Mouse (Mus musculus) heart, embryonic 13.5 days (tissue): ENCODE data around the gene Haspin. TPM values are rescaled to one million over a fixed set of nuclear protein-coding genes. Genes with fewer than 3 reads are reported as not detected.

Source experiments
- ATAC-seq: fragments of 200-750 bp; cut with Nextera tagmentation; 2 replicates; pipeline ENCODE4 v1.8.0; 2017; ENCODE audit warnings: moderate TSS enrichment; ENCODE audit not compliant: insufficient number of reproducible peaks, low FRiP score, low TSS enrichment; ENCODE audit errors: extremely low read depth
- H3K27ac ChIP-seq: fragments of 300-500 bp; sonication (generic); replicated peaks from 2 replicates; pipeline ENCODE4 v1.5.1; 2015; ENCODE audit warnings: moderate library complexity, mild to moderate bottlenecking, inconsistent platforms
- H3K27me3 ChIP-seq: fragments of 300-500 bp; sonication (generic); replicated peaks from 2 replicates; pipeline ENCODE4 v1.6.1; 2015; ENCODE audit warnings: mild to moderate bottlenecking, inconsistent platforms
- H3K36me3 ChIP-seq: fragments of 300-500 bp; sonication (generic); 2 replicates; pipeline ENCODE4 v1.6.1; 2015; ENCODE audit warnings: mild to moderate bottlenecking, inconsistent platforms
- H3K4me1 ChIP-seq: fragments of 300-500 bp; sonication (generic); 2 replicates; pipeline ENCODE4 v1.6.1; 2015; ENCODE audit warnings: inconsistent platforms
- H3K4me2 ChIP-seq: fragments of 300-500 bp; sonication (generic); 2 replicates; pipeline ENCODE4 v1.6.1; 2015; ENCODE audit warnings: inconsistent platforms, mild to moderate bottlenecking, moderate library complexity
- H3K4me3 ChIP-seq: fragments of 300-500 bp; sonication (generic); 2 replicates; pipeline ENCODE4 v1.5.1; 2015; ENCODE audit warnings: moderate library complexity, mild to moderate bottlenecking, inconsistent platforms
- H3K9ac ChIP-seq: fragments of 300-500 bp; sonication (generic); 2 replicates; pipeline ENCODE4 v1.6.1; 2015; ENCODE audit warnings: inconsistent platforms, mild to moderate bottlenecking, moderate library complexity
- H3K9me3 ChIP-seq: fragments of 300-500 bp; sonication (generic); 2 replicates; pipeline ENCODE4 v1.6.1; 2016; ENCODE audit warnings: inconsistent platforms
- WGBS: fragments of 180-500 bp; shearing (Covaris S2); methylation state at CpG from one replicate; pipeline ENCODE4 v1.1.7; 2015; ENCODE audit warnings: mixed read lengths; 5-methylcytosine and 5-hydroxymethylcytosine counted together
- polyA plus RNA-seq: library from polyadenylated mRNA; unstranded; fragments of >200 nt; fragmentation: Nextera tagmentation; extraction: Ambion mirVana; gene quantifications from 2 replicates; pipeline ENCODE4 v1.2.1, GENCODE M21; 2015

Haspin gene
- polyA plus RNA-seq, 1 experiment from 2014 or later: 11.9 TPM

GRCm38 (mm10) chr11:73168576-73168975 lies 30.5 kb upstream of the Haspin start:
- Histone ChIP-seq H3K9me3 (no peaks in the 10 kb centered on the region), H3K27ac (no peak overlapping the region), H3K36me3 (peaks cover 22% of the 10 kb centered on the region), H3K9ac (no peak overlapping the region), H3K27me3 (no peaks in the 10 kb centered on the region), H3K4me3 (no peak overlapping the region), H3K4me1 (peaks cover 22% of the 10 kb centered on the region), H3K4me2 (no peak overlapping the region)
- WGBS: 68% methylated on average over 6 of the region's 6 CpGs
- ATAC-seq: no peak

- peaks cover 22% of the 10 kb centered on the region for H3K4me1 ChIP-seq
- no peak for ATAC-seq
- no peak overlapping the region for H3K4me3 ChIP-seq
- H3K27me3 ChIP-seq: no peaks in the 10 kb centered on the region
- no peak overlapping the region for H3K9ac ChIP-seq
- WGBS: 79% methylated on average over 8 of the region's 8 CpGs
- no peak overlapping the region for H3K27ac ChIP-seq
- H3K9me3 ChIP-seq: no peaks in the 10 kb centered on the region
- peaks cover 17% of the 10 kb centered on the region for H3K36me3 ChIP-seq
- H3K4me2 ChIP-seq: no peak overlapping the region
These were observed 30.0 kb upstream of the Haspin start for GRCm38 (mm10) chr11:73168071-73168470.

- H3K9ac ChIP-seq: no peak overlapping the region
- no peak for ATAC-seq
- no peak overlapping the region for H3K4me2 ChIP-seq
- peaks cover 25% of the 10 kb centered on the region for H3K4me1 ChIP-seq
- H3K9me3 ChIP-seq: no peaks in the 10 kb centered on the region
- no peaks in the 10 kb centered on the region for H3K36me3 ChIP-seq
- peaks cover 37% of the 10 kb centered on the region for H3K27me3 ChIP-seq
- WGBS: 60% methylated on average over 5 of the region's 5 CpGs
- no peak overlapping the region for H3K4me3 ChIP-seq
- H3K27ac ChIP-seq: no peak overlapping the region
These were observed 24.2 kb upstream of the Haspin start for GRCm38 (mm10) chr11:73162284-73162683.

GRCm38 (mm10) chr11:73161616-73162015 lies 23.5 kb upstream of the Haspin start:
- Histone ChIP-seq H3K36me3 (no peaks in the 10 kb centered on the region), H3K4me3 (no peak overlapping the region), H3K27me3 (peaks cover 44% of the 10 kb centered on the region), H3K27ac (0 out of 2 replicates have a peak overlapping the region, but pooled peaks have one; percentile 28), H3K4me1 (peaks cover 21% of the 10 kb centered on the region), H3K4me2 (peak overlapping the region; percentile 88), H3K9me3 (no peaks in the 10 kb centered on the region), H3K9ac (peak overlapping the region; percentile 44; the same call in 1 of the 2 replicates)
- 69% methylated on average over 4 of the region's 4 CpGs for WGBS
- no peak for ATAC-seq

- Histone ChIP-seq H3K4me3 (peak overlapping the region; percentile 60), H3K27me3 (peaks cover 48% of the 10 kb centered on the region), H3K4me2 (peak overlapping the region; percentile 88), H3K36me3 (no peaks in the 10 kb centered on the region), H3K4me1 (peaks cover 20% of the 10 kb centered on the region), H3K9ac (peak overlapping the region; percentile 81), H3K27ac (peak overlapping the region; percentile 28; the same call in 1 of the 2 replicates), H3K9me3 (no peaks in the 10 kb centered on the region)
- WGBS: 13% methylated on average over 6 of the region's 6 CpGs
- ATAC-seq: peak; percentile 53; the same call in 1 of the 2 replicates
These were observed 22.7 kb upstream of the Haspin start for GRCm38 (mm10) chr11:73160811-73161200.

GRCm38 (mm10) chr11:73159957-73160810 lies 22.1 kb upstream of the Haspin start, which contains the start of gene P2rx5:
P2rx5 (plus strand) TSS chr11:73160421.
- Histone ChIP-seq H3K4me2 (peak within 1 kb of the TSS; percentile 88), H3K27me3 (peaks cover 52% of the 10 kb centered on the region), H3K27ac (peak within 1 kb of the TSS; percentile 28; the same call in 1 of the 2 replicates), H3K9ac (peak within 1 kb of the TSS; percentile 81), H3K4me3 (peak within 1 kb of the TSS; percentile 60), H3K36me3 (no peaks in the 10 kb centered on the region), H3K9me3 (no peaks in the 10 kb centered on the region), H3K4me1 (peaks cover 20% of the 10 kb centered on the region)
- WGBS: 2% methylated on average over 49 of the region's 49 CpGs
- peak; percentile 61 for ATAC-seq

- WGBS: 64% methylated on average over 6 of the region's 6 CpGs
- no peaks in the 10 kb centered on the region for H3K36me3 ChIP-seq
- H3K27ac ChIP-seq: no peak overlapping the region
- peaks cover 52% of the 10 kb centered on the region for H3K27me3 ChIP-seq
- no peak for ATAC-seq
- H3K9me3 ChIP-seq: no peaks in the 10 kb centered on the region
- no peak overlapping the region for H3K4me2 ChIP-seq
- H3K4me3 ChIP-seq: no peak overlapping the region
- peaks cover 10% of the 10 kb centered on the region; the same call in 1 of the 2 replicates for H3K4me1 ChIP-seq
- no peak overlapping the region for H3K9ac ChIP-seq
These were observed 17.0 kb upstream of the Haspin start for GRCm38 (mm10) chr11:73155071-73155470.

GRCm38 (mm10) chr11:73148209-73148608 lies 10.1 kb upstream of the Haspin start:
- no peaks in the 10 kb centered on the region for H3K9me3 ChIP-seq
- 72% methylated on average over 9 of the region's 9 CpGs for WGBS
- no peak overlapping the region for H3K4me3 ChIP-seq
- 0 out of 2 replicates have a peak, but pooled peaks cover 4% of the 10 kb centered on the region for H3K27me3 ChIP-seq
- no peak overlapping the region for H3K9ac ChIP-seq
- no peak overlapping the region for H3K27ac ChIP-seq
- H3K36me3 ChIP-seq: no peaks in the 10 kb centered on the region
- 0 out of 2 replicates have a peak, but pooled peaks cover 8% of the 10 kb centered on the region for H3K4me1 ChIP-seq
- no peak for ATAC-seq
- no peak overlapping the region for H3K4me2 ChIP-seq

- Histone ChIP-seq H3K4me1 (0 out of 2 replicates have a peak, but pooled peaks cover 8% of the 10 kb centered on the region), H3K9me3 (no peaks in the 10 kb centered on the region), H3K4me3 (no peak overlapping the region), H3K4me2 (no peak overlapping the region), H3K9ac (no peak overlapping the region), H3K27me3 (no peaks in the 10 kb centered on the region), H3K27ac (no peak overlapping the region), H3K36me3 (no peaks in the 10 kb centered on the region)
- WGBS: 45% methylated on average over 7 of the region's 7 CpGs
- no peak for ATAC-seq
These were observed 8.9 kb upstream of the Haspin start for GRCm38 (mm10) chr11:73146975-73147365.

- no peak overlapping the region for H3K9ac ChIP-seq
- no peaks in the 10 kb centered on the region for H3K27me3 ChIP-seq
- no peak for ATAC-seq
- H3K36me3 ChIP-seq: no peaks in the 10 kb centered on the region
- 55% methylated on average over 11 of the region's 11 CpGs for WGBS
- no peak overlapping the region for H3K27ac ChIP-seq
- 0 out of 2 replicates have a peak, but pooled peaks cover 8% of the 10 kb centered on the region for H3K4me1 ChIP-seq
- no peak overlapping the region for H3K4me2 ChIP-seq
- H3K4me3 ChIP-seq: no peak overlapping the region
- H3K9me3 ChIP-seq: no peaks in the 10 kb centered on the region
These were observed 8.2 kb upstream of the Haspin start for GRCm38 (mm10) chr11:73146026-73146974.

- Histone ChIP-seq H3K9ac (no peak overlapping the region), H3K4me2 (no peak overlapping the region), H3K4me1 (0 out of 2 replicates have a peak, but pooled peaks cover 8% of the 10 kb centered on the region), H3K27ac (no peak overlapping the region), H3K9me3 (no peaks in the 10 kb centered on the region), H3K4me3 (no peak overlapping the region), H3K27me3 (no peaks in the 10 kb centered on the region), H3K36me3 (no peaks in the 10 kb centered on the region)
- WGBS: 48% methylated on average over 1 of the region's 1 CpGs
- ATAC-seq: no peak
These were observed 6.2 kb upstream of the Haspin start for GRCm38 (mm10) chr11:73144261-73144681.
